In genomic region chr11:102991681-102992080, GRCm38 (mm10) we compare ENCODE assay signal across 8 mouse cellular contexts. TPM values are rescaled to one million over a fixed set of nuclear protein-coding genes. Genes with fewer than 3 reads are reported as not detected.
DNase-seq lines count a peak whose midpoint lies in the region; ATAC-seq and TF ChIP-seq lines count a peak whose summit lies in the region.

No protein-coding gene starts in this region.

- H3K4me3 ChIP-seq in E14TG2a.4 (replicated peaks; ENCODE audit: low read length), result peak overlapping the region; percentile 58
- no peak overlapping the region for H3K4me3 ChIP-seq in forebrain, embryonic 16.5 days (replicated peaks; ENCODE audit: low read length)
- H3K4me3 ChIP-seq in liver, postnatal 0 days (ENCODE audit: low read depth, low read length), result no peak overlapping the region

- H3K4me2 ChIP-seq in forebrain, embryonic 16.5 days (ENCODE audit: low read length), result peak overlapping the region; percentile 41
- 0 out of 2 replicates have a peak overlapping the region, but pooled peaks have one; percentile 9 for H3K4me2 ChIP-seq in liver, postnatal 0 days (ENCODE audit: low read depth, low read length)

- H3K9me3 ChIP-seq in E14TG2a.4 (ENCODE audit: low read length), result no peaks in the 10 kb centered on the region
- H3K9me3 ChIP-seq in forebrain, embryonic 16.5 days (ENCODE audit: control insufficient read depth, low read length), result no peaks in the 10 kb centered on the region
- H3K9me3 ChIP-seq in liver, postnatal 0 days (ENCODE audit: low read length), result no peaks in the 10 kb centered on the region

- WGBS in forebrain, embryonic 16.5 days, result 4% methylated on average over 16 of the region's 16 CpGs
- WGBS in liver, postnatal 0 days (ENCODE audit: insufficient replicate concordance), result 3% methylated on average over 16 of the region's 16 CpGs

- H3K27ac ChIP-seq in forebrain, embryonic 16.5 days (ENCODE audit: low read length), result no peak overlapping the region
- no peak overlapping the region for H3K27ac ChIP-seq in liver, postnatal 0 days (ENCODE audit: low read depth)

- H3K9ac ChIP-seq in forebrain, embryonic 16.5 days (replicated peaks; ENCODE audit: low read depth, low read length), result peak overlapping the region; percentile 18
- H3K9ac ChIP-seq in liver, postnatal 0 days (replicated peaks), result no peak overlapping the region

- H3K4me1 ChIP-seq in E14TG2a.4 (replicated peaks; ENCODE audit: low read depth, low read length), result peaks cover 63% of the 10 kb centered on the region
- peaks cover 17% of the 10 kb centered on the region for H3K4me1 ChIP-seq in forebrain, embryonic 16.5 days (replicated peaks; ENCODE audit: control insufficient read depth, insufficient read depth, low read length)
- H3K4me1 ChIP-seq in liver, postnatal 0 days (ENCODE audit: insufficient read depth), result peaks cover 5% of the 10 kb centered on the region; the same call in 1 of the 2 replicates

- TF ChIP-seq CTCF in E14TG2a.4 (conservative IDR thresholded peaks at IDR 0.05; ENCODE audit: low read length), result no peak
- TF ChIP-seq CTCF in liver, postnatal 0 days (IDR thresholded peaks at IDR 0.05; ENCODE audit: low read depth), result no peak

- no peak for TF ChIP-seq EP300 in liver, postnatal 0 days (IDR thresholded peaks at IDR 0.05; ENCODE audit: low read depth)

- peak; percentile 86 for DNase-seq in heart, adult 11 months
- DNase-seq in heart, postnatal 4 days, result no peak
- no peak for DNase-seq in liver, postnatal 0 days
- no peak for DNase-seq in ovary, postnatal 36 days (ENCODE audit: low spot score)
- DNase-seq in thymus, postnatal 36 days, result no peak

- H3K36me3 ChIP-seq in E14TG2a.4 (ENCODE audit: insufficient read depth, low read length), result peaks cover 32% of the 10 kb centered on the region
- H3K36me3 ChIP-seq in forebrain, embryonic 16.5 days (ENCODE audit: control insufficient read depth, insufficient read depth), result peaks cover 18% of the 10 kb centered on the region
- peaks cover 12% of the 10 kb centered on the region; the same call in 1 of the 2 replicates for H3K36me3 ChIP-seq in liver, postnatal 0 days (replicated peaks; ENCODE audit: insufficient read depth, low read length)

- H3K27me3 ChIP-seq in E14TG2a.4 (ENCODE audit: insufficient read depth, low read length), result peaks cover 51% of the 10 kb centered on the region
- H3K27me3 ChIP-seq in forebrain, embryonic 16.5 days (replicated peaks; ENCODE audit: control insufficient read depth, insufficient read depth, low read length), result peaks cover 16% of the 10 kb centered on the region
- peaks cover 51% of the 10 kb centered on the region for H3K27me3 ChIP-seq in liver, postnatal 0 days (ENCODE audit: insufficient read depth, low read length)

- peak; percentile 27; the same call in 1 of the 2 replicates for ATAC-seq in forebrain, embryonic 16.5 days
- ATAC-seq in liver, postnatal 0 days, result no peak
- no peak for ATAC-seq in megakaryocyte-erythroid progenitor cell, adult 5-6 weeks (replicated peaks; ENCODE audit: low FRiP score, low TSS enrichment, poor library complexity, severe bottlenecking)

RNA-seq across cellular contexts. Expression of gene Nmt1, which starts 36.3 kb away (rescaled TPM):
- total RNA-seq in heart, postnatal 4 days (2021), result 10 to 100 TPM; 57.6 to 62.7 TPM
- 31.7 and 37.2 TPM in 2 replicates for polyA plus RNA-seq in forebrain, embryonic 16.5 days (2015; fragmentation: Nextera tagmentation; extraction: Ambion mirVana)
- 37.5 and 37.7 TPM in 2 replicates for polyA plus RNA-seq in liver, postnatal 0 days (2015; fragmentation: Nextera tagmentation; extraction: Ambion mirVana)
- 33.2 and 36.9 TPM in 2 replicates for total RNA-seq in megakaryocyte-erythroid progenitor cell, adult 5-6 weeks (2014; fragmentation: Nextera tagmentation)
- 37.6 and 42.0 TPM in 2 replicates for total RNA-seq in megakaryocyte-erythroid progenitor cell, adult 5-6 weeks (2017)

RNA-seq across cellular contexts. Expression of gene Dcakd, which starts 36.5 kb away (rescaled TPM):
- total RNA-seq in heart, postnatal 4 days (2021), result 10 to 100 TPM; 76.4 to 77.9 TPM
- polyA plus RNA-seq in forebrain, embryonic 16.5 days (2015; fragmentation: Nextera tagmentation; extraction: Ambion mirVana), result 162 and 166 TPM in 2 replicates
- polyA plus RNA-seq in liver, postnatal 0 days (2015; fragmentation: Nextera tagmentation; extraction: Ambion mirVana), result 32.3 and 32.5 TPM in 2 replicates
- total RNA-seq in megakaryocyte-erythroid progenitor cell, adult 5-6 weeks (2014; fragmentation: Nextera tagmentation), result 24.5 and 40.3 TPM in 2 replicates
- total RNA-seq in megakaryocyte-erythroid progenitor cell, adult 5-6 weeks (2017), result 4.0 and 9.3 TPM in 2 replicates

RNA-seq across cellular contexts. Expression of gene C1ql1, which starts 45.2 kb away (rescaled TPM):
- under 1 TPM; 0.36 to 0.55 TPM for total RNA-seq in heart, postnatal 4 days (2021)
- polyA plus RNA-seq in forebrain, embryonic 16.5 days (2015; fragmentation: Nextera tagmentation; extraction: Ambion mirVana), result 1.4 TPM in 2 replicates
- polyA plus RNA-seq in liver, postnatal 0 days (2015; fragmentation: Nextera tagmentation; extraction: Ambion mirVana), result 0.12 TPM in 1 of 2 replicates, not detected in the other
- not detected in 2 replicates for total RNA-seq in megakaryocyte-erythroid progenitor cell, adult 5-6 weeks (2014; fragmentation: Nextera tagmentation)
- not detected in 2 replicates for total RNA-seq in megakaryocyte-erythroid progenitor cell, adult 5-6 weeks (2017)
